Mouse (Mus musculus) embryo, embryonic 11.5 days (tissue): ENCODE measurements at regions not wholly inside any gene's neighbourhood (a gene's known extent, or its start where the extent isn't known, plus 50 kb on each side); places are given as distances from the start of the nearest gene placed in this dataset.

Experiments used
- DNase-seq: peaks from one replicate; pipeline ENCODE4 v3.0.0-alpha.2; 2012; ENCODE audit warnings: low read depth, low spot score

DNA sequence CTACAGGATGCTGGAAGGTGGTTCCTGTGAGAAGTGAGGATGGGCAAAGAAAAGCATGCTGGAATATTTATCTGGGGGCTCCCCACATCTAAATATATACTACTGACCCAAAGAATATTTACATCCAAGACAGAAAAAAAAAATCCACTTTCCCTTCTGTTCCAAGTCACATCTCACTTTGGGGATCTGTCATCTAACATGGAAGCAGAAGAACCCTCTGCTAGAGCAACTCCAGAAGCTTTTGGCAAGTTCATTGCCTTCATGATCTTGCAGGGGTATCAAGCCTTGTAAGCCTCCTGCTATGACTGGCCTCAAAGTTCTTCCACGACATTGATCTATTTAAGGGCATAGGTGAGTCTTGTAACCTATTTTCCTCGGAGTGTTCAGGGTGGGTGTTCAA lies 64.9 kb upstream of the Spdye4c start:
- no peak for DNase-seq

DNA sequence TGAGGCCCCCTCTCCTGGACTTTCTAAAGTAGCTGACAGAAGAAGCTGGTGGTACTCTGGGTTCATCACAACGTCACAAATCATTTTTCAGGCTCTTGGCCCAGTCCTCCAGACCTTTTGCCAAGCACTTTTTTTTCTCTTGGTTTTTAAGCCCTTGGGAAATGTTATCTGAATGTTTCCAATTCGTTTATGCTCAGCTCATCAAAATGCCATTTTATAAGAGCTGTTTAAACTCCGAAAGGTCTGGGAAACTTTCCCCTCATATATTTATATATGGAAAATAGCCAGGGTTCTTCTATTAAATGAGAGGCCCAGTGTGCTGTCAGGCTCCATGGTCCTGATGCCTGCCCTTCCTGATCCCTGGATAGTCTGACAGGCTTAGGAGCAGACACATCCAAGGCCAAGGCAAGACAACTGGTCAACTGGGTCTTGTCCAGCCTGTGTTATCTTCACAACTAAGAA lies 64.1 kb upstream of the Spdye4c start:
- DNase-seq = no peak

DNA sequence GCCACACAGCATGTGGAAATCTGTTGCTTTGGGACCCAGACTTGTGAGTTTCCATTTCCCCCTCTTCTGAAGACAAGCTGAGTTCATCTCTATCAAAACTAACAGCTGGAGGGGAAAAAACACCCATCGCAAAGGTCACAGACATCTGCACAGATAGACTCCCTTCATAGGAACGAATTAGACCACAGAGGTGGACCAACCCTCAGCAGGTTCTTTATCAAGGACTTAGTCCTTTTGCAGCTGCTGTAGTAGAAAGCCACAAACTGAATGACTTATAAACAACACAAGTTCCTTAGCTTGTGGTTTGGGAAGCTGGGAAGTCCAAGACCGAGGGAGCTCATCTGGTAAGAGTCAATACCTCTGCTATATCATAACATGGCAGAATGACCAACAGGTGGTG lies 54.7 kb upstream of the Spdye4c start:
- DNase-seq = no peak

DNA sequence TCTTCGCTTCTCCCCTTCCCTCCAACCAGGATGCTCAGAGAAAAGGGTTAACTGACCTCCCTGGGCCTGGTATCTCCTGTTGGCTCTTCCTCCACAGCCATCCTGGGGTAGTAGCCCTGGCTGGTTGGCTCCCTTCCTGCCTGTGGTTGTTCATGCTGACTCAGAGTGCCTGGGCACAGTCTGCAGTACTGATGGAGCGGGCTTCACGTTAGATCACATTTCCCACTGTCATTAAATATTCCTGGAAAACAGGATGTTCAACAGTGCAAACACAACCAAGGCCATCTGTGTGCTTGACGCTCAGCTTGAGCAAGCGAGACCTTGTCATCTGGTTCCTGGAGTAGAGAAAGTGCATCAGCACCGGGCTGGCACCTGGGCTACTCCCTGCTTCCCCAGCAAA lies 53.6 kb upstream of the Spdye4c start:
- no peak for DNase-seq

DNA sequence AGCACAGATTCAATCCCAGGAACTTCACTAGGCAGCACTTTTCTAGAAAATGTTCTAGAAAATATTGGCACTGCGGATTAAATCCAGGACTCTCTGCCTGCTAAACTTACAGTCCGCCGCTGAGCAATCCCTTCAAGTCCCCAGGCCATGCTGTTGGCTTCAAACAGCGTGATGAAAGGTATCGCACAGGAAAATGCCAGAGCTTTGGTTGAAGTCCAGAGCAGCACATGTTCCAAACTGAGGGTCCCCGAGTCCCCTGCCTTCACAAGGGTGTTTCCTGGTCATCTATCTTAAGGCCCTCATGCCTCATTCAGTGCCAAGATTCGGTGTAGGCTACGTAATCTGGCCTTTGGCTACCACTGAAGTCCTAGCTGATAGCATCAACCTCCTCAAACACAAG lies 52.3 kb upstream of the Spdye4c start:
- no peak for DNase-seq
